Mouse (Mus musculus): ENCODE results near the gene Smim14.

Smim14 gene

DNA sequence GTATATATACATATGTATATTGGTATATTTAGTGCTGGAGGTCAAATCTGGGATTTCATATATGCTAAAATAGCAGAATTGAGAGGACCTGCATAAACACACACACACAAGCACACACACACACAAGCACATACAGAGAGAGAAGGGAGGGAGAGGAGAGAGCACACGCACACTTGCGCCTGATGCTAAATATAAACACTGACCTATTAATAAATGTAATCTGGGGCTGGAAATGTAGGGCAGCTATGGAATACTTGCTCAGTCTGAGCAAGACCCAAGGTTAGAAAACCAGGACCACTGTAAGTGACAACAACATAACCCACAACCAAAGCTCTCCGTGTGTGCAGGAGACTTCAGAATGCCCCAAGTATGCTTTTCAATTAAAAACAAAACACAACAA, 77.5 kb downstream of the Smim14 start:
- no peak for DNase-seq (ENCODE audit: low spot score)

DNA sequence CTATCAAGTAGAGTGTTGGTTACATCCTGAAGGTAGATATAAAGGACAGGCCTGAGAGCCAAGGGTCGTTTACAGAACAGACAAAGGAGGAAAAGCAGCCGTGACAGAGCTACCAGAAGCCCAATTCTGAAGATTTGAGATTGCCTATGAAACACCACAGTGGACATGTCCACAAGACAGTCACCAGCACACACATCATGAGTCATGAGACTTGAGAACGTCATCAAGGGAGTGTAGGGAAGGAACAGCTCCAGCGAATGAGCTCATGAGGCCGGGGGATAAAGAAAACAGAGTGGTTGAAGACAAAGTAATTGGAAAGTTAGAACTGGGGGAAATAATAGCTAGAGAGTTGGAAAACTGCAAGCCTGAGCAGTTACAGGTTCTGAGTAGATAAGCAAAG, 79.1 kb downstream of the Smim14 start:
- DNase-seq (ENCODE audit: low spot score), result no peak

DNA sequence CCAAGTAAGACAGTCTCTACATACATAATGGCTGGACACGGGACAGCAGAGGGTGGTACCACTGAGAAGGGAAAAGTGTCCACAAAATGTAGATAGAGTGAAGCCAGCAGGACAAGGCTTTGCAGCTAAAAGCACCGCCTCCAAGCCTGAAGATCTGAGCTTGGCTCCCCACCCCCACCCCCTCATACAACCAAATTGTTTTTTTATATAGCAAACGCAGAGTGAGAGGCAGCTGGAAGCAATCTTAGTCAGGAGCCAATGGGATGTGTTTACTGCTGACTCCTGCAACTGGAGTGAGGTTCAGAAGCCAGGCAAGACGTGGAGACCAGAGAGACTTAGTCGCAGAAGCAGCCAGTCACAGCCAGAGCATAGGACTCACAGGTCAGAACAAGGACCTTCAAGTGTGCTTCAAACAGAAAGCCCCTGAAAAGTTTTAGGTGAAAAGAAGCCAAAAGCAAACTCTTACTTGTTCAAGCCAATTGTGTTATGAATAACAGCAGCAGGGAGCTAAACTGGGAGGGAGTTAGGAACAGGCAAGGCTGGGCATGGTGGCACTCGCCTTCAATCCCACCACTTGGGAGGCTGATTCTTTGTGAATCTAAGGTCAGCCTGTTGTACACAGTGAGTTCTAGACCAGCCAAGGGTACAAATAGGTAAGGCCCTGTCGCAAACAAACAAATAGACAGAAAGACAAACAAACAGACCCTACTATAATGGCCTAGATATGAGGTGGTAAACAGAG, 79.7 kb downstream of the Smim14 start:
- no peak for DNase-seq (ENCODE audit: low spot score)

DNA sequence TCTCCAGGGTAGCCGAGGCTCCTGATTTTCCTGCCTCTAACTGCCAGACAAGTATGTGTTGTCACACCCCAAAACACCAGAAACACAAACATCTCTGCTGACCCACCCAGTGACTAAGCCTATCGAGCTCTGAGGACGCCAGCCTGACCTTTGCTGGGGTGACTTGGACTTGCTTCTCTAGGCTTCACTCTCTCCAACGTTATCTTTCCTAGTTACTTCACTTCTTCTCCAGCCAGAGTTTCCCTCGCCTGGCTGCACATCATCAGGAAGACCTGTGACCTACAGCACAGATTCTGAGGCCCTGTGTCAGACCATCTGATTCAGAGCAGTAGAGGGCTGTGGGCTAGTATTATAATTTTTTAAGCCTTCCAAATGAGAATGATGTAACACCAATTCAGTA, 82.2 kb downstream of the Smim14 start:
- no peak for DNase-seq (ENCODE audit: low spot score)

DNA sequence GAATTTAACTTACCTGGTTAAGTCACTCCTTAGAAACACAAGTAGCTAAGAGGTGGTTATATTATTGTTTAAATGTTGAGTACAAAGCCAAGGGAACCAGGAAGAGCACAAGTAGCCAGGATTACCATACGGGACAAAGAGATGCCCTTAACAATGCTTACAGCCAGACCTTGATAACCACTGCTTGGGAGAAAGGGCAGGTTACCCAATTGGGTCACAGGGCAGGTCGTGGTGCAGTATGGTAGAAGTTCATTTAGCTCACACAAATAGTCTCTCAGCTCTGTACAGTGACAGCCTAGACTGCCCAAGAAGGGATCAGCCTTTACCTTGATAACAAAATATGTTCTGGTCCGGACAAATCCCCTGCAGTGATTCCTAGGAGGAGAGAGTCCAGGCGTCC, 88.0 kb downstream of the Smim14 start:
- no peak for DNase-seq (ENCODE audit: low spot score)

DNA sequence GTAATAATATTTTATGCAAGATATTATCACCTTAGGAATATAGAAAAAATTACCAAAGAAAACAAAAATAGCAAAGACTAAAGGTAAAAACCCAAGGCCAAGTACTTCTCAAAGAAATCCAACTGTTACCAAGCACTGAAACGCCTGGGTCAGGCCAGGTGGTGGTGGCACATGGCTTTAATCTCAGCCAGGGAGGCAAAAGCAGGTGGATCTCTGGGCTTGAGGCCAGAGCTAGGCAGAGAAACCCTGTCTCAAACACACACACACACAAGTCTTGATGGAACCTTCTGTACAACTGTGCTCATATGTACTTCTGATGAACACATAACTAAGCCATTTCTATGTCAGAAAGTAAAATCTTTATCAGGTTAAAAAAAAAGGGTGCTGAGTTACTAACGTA, 89.2 kb downstream of the Smim14 start:
- no peak for DNase-seq (ENCODE audit: low spot score)

DNA sequence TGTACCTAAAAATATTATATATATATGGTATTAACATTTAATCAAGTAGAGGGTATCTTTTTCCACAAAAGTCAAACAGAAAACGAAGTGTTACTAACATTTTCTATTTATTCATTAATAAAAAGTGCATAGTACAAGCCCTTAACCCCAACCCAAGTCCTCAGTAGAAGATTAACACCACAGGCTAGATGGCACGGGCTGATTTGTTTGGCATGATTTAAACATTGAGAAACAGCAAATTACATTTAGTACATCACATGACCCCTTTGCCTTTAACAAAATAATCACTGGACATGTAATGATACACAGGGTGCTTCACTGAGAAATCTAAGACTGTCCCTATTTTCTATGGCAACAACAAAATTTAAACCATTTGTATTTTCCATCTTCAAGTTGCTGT, 90.2 kb downstream of the Smim14 start:
- no peak for DNase-seq (ENCODE audit: low spot score)

DNA sequence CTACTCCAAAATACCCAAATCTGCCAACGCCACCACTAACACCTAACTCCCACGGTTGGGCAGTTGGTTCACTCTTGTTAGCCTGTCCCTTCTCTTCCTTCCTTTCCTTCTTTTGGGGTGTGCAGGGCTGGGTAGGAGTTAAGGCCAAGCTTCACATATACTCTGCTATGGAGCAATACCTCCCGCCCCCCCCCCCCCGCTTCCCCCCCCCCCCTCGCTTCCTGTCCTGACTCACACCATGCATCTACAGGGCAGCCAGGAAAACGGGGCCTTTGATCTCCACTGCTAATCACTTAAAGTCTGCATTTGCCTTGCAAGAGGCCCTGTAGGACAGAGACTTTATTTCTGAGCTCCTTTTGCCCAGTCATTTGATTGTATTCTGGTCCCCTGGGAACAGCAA, 92.0 kb downstream of the Smim14 start:
- no peak for DNase-seq (ENCODE audit: low spot score)

DNA sequence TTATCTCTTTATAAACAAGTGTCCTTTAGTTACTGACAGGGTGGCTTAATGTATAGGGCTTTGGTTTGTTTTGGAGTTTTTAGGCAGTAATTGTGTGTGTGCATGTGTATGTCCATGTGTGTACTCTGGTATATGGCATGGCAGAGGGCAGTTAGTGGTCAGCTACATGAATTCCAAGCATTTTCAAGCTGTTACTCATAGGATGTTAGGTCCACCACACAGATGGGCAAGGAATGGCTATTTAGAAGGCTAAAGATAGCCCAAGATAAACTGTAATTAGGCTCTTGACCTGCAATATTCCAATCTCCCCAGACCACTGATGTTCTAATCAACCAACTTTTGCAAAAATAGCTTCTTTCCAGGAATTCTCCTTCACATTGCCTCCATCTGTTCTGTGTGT, 98.9 kb downstream of the Smim14 start:
- no peak for DNase-seq (ENCODE audit: low spot score)

DNA sequence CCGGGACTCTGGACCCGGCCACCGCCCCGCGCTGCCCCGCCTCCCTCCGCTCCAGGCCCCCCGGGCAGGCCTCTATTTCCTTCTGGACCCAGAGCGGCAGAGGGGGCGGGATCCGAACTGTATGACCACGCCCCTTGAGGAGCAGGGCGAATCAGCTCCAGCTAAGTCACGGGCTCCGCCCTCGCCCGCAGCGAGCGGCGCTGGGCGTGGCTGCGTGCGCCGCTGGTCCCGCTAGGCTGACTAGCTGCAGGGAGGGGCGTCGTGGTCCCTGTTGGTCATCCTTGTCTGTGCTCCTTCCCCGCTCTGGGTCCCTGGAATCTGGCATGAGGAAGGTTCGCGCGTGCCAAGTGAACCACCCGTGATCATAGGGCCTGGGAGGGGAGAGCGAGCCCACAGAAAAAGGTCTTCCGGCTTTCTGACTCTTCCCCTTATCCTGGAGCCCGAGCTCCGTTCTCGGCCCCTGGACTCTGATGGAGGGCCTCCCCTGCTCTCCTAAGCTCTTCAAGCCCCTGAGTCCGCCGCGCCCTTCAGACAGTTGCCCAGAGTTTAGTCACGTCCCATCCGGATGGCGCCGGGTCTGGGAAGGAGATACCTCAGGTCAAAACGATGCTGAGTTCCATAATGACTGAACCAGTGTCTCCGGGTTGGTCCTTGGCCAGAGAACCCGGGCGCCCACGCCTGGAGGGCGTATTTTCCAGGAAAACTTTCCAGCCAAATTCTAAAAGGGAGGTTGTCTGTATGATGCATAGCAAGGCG, 101.0 kb downstream of the Smim14 start, which contains the start of gene Ugdh:
Gene Ugdh (minus strand): TSS at position 144 of the 756 bp plus-strand sequence.
- DNase-seq (ENCODE audit: low spot score), result peak; percentile 84

DNA sequence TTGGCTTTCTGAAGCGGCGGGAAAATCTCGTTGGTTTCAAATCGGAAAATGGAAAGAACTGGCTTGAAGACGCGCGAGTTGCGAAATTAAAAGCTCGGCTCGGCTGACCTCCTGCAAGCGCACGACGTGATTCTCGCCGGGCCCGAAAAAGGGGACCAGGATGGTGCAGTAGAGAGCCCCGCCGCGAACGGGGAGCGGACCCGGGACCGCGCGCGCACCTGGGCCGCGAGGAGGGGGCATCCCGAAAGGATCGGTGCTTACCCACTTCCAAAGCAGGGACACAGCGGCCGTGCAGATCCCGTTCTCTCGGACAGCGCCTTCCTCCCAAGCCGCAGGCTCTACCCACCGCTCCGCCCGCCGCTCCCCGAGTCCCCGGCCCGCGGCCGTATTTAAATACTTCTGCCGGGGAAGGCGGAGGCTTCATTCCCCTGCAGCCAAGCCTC, 101.6 kb downstream of the Smim14 start:
- DNase-seq (ENCODE audit: low spot score), result no peak

DNA sequence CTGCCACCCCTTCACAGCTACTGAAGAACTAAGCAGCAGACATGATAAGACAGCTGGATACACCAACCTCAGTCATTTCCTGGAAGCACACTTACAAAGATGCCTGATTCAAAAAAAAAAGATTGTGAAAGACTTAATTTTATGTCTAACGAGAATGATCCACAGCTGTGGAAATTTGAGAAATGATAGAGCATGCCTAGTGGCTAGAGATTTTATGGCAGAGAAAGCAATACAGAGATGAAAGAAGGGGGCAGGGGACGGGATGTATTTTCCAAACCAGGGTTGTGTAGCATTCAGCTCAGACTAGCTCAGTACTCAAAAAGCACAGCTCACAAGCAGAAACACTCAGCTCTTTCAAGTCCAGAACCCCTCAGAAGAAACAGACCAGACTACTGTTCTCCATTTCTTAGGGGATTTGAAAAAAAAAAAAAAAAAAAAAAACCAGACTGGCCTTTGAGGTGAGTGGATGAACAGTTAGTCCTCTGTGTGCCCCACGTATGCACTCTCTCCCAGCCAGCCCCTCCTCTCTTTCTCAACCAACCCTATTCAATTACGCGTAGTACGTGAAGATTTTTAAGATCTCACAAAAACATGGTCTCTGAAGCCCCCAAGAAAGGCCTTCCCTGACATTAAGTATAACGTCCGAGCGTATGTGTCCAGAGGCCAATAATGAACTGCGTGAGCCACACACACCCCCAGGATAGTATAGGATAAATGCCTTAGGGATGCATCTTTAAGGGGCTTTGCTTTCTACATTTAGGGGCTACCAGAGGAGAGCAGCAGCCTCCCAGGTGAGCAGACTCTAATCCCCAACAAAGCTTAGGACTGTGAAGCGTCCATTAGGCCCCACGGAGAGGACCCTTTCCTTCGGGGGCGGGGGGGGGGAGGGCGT, 102.3 kb downstream of the Smim14 start:
- DNase-seq (ENCODE audit: low spot score), result no peak

DNA sequence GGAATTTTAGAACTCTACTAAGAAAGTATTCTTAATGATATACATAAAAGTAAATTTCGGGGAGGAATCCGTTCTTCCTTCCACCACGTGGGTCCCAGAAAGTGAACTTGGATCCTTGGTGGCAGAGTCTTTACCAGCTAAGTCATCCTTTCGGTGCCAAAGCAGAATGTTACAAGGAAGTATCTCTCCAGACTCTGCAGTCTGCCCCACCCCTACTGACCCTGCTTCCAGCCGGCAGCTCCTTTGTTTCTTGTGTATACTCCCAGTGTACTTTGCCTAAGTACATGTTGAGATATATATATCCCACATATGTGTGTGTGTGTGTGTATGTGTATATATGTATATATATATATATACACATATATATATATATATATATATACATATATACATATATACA, 107.5 kb downstream of the Smim14 start:
- no peak for DNase-seq (ENCODE audit: low spot score)

DNA sequence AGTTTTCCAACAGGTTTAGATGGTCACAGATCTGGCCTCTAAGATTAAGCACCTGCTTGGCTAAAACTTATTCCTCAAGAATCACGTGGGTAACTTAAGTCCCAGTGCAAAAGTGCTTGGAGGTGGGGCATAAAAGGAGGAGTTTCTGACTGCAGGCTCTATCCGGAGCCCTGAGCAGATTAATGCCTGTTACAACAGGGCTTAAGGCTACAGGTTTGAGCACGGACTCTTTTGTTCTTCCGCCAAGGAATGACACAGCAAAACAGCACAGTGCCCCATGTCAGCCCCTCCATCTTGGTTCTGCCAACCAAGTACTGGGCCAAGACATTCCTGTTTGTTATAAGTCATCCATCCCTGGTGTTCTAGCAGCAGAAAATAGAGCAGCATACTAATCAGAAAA, 108.7 kb downstream of the Smim14 start:
- DNase-seq (ENCODE audit: low spot score), result no peak

DNA sequence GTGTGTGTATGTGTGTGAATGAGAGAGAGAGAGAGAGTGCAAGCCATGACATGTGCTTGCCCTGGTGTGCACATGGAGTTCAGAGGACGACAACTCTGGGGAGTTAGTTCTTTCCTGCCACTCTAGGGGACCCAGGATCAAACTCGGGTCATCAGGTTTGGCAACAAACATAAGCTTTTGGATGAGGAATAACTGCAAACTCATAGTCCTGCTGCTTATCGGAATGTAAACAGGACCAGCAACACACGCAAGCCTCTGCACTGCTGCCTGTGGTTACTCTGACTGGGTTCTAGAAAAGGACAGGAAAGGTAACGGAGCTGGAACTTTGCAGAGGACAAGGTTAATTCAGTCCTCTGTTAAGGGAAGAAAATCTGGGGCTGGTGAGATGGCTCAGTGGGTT, 111.7 kb downstream of the Smim14 start:
- no peak for DNase-seq (ENCODE audit: low spot score)

DNA sequence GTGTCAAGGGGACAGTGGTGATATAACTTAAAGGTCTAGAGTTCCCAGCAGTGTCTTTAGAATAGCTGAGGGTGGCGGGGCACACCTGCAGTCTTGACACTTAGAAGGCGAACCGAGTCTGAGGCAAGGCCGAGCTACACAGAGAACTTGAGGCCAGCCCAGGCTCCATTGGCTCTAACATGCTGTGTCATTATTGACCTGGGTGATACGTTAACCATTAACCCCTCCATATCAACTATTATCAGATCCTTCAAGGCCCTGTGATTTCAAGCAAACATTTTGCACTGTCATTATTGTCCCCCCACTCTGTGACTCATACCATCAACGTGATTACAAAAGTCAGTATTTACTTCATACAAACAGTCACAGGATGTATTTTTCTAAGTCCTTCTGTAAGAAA, 112.8 kb downstream of the Smim14 start:
- no peak for DNase-seq (ENCODE audit: low spot score)

DNA sequence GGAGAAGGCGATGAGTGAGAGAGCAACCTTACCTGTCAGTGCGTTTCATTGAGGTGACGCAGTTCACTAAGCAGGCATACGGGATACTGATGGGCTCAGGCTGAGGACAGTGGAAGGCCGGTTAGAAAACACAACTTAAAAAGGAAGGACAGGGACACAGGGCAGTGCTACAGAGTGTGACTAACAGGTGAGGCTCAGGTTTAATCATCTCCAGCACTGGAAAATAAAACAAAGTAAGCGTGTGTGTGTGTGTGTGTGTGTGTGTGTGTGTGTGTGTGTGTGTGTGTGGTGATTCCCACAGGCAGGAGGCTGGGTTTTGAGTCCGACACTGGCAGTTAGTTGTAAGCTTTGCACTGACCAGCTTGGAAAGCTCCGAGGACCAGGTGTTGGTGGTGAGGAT, 114.2 kb downstream of the Smim14 start:
- no peak for DNase-seq (ENCODE audit: low spot score)

DNA sequence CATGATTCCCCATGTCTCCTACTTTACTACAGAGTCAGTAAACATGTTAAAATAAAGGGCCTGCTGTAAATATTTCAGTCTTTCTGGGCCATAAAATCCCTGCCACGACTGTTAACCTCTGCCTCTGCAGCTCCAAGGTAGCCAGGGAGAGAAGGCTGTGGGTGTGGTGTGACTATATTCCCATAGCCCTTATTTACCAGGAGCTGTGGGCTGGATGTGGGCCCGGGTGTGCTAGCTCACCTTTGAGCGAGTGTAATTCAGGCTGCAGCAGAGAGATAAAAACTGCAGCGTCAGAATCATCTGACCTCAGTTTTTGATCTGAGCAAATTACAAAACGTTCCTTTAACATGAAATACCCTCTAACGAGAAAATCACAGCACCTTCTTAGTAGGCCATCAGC, 116.2 kb downstream of the Smim14 start:
- DNase-seq (ENCODE audit: low spot score), result no peak

DNA sequence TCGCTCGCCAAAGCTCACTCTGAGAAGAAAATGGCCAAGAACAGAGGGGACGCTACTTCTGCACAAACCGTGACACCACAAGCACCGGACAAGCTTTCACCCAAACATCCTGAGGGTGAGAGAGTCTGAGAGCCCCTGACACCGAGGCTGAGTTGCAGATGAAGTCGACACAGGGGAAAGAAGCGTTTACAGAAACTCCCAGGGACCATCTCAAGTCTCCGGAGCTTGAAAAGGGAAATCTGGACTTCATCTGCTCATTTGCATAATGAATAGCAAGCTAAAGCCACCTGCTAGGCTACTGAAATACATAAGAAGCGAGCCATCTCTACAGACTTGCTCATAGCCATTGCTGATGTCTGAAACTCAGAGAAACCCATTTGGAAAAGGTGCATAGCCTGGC, 117.8 kb downstream of the Smim14 start:
- no peak for DNase-seq (ENCODE audit: low spot score)

DNA sequence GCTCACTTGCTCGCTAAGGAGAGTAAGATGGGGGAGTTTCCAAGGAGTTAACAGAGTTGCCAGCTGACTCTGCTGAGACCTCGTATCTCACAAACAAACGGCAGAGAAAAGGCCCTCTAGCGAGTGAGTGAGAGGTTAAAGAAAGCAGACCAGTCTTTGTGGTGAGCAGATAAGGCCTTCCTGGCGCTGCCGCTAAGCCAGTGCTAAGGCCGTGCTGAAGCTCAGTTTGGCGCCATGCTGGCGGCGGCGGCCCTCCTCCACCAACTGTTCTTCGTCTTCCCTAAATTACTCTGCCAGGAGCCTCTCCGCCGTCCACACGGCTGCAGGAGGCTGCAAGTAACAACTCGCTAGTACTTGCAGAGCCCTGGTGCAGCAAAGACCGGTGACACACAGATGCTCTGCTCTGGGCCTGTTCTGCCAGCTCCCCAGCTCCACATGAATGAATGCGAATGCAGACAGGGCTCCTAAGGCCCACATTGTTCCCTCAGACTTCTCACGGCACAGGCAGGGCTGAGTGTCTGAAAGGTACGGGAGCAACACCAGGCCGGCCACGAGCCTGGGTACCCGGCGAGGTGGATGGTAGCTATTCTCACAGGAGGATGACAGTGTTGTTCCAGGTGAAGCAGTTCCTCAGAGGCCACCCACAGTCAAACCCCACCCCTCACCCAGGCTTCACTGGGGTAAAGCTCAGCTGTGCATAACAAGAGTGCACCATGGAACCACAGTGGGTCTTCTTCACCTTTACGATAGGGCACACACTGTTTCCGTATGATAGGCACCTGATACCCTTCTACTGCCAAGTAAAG, 121.1 kb downstream of the Smim14 start:
- DNase-seq (ENCODE audit: low spot score), result no peak

DNA sequence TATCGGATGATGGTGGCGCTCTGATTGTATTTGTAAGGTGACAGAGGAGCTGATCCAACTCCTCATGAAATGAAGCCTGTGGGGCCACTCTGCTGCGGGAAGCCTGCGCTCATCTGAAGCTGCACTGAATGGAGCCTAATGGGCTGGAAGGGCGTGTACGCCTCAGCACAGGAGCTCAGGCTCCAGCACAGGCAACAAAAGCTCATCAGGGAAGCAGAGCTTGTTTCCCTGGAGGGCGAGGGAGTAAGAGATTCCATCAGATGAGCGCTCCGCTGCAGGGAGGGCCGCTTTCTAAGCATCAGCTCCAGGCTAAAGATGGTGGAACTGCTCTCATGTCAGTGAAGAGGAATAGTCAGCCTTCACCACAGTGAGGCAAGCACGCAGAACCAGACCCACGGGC, 129.0 kb downstream of the Smim14 start:
- no peak for DNase-seq (ENCODE audit: low spot score)

All from ovary, postnatal 10 days (tissue).